Mouse (Mus musculus): ENCODE data around the gene Prkcb. TPM values are rescaled to one million over a fixed set of nuclear protein-coding genes. Genes with fewer than 3 reads are reported as not detected.

Gene Prkcb
- polyA plus RNA-seq, 1 experiment from 2014 or later = 4.6 TPM

DNA sequence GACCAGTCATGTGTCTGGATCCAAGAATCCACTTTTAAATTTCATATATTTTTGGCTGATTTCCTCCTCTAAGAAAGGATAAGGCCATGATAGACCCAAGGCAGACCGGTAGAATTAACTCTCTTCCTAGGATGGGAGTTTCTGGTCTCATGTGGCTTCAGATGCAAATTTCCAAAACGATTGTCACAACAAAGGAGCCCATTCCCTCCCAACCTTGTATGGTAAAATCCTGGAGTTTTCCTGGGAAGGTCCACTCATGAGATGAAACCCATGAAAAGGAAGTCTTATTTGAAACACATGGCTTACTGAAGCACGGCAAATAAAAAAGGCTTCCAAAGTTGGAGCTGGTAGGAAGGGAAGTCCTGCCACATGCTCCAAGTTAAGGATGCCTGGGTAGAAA is 342.6 kb downstream of the Prkcb start:
- no peak for DNase-seq (ENCODE audit: extremely low spot score, low spot score)
- no peaks in the 10 kb centered on the region for H3K9me3 ChIP-seq
- H3K27ac ChIP-seq = no peak overlapping the region
- H3K36me3 ChIP-seq (replicated peaks) = no peaks in the 10 kb centered on the region
- 71% methylated on average over 3 of the region's 3 CpGs for WGBS
- H3K4me3 ChIP-seq = no peak overlapping the region
- H3K27me3 ChIP-seq (ENCODE audit: poor library complexity, severe bottlenecking) = no peaks in the 10 kb centered on the region
- 0 out of 2 replicates have a peak, but pooled peaks cover 4% of the 10 kb centered on the region for H3K4me1 ChIP-seq

DNA sequence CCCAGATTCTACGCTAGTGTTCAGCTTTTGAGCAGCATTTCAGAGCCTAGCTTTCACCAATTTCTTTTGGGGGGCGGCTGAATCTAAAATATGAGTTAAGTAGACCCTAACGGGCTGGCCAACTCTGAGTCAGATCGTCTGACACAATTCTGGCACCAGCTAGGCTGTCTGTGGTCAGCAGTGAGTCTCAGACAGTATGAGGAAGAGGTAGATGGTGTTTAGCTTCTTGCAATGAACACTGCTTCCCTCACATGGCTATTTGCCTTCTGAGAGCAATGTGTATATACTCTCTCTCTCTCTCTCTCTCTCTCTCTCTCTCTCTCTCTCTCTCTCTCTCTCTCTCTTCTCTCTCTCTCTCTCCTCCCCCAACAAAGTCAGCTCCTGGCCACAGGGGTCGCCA is 344.4 kb downstream of the Prkcb start:
- Histone ChIP-seq H3K9me3 (no peaks in the 10 kb centered on the region), H3K4me3 (no peak overlapping the region), H3K4me1 (0 out of 2 replicates have a peak, but pooled peaks cover 4% of the 10 kb centered on the region), H3K27me3 (ENCODE audit: poor library complexity, severe bottlenecking) (no peaks in the 10 kb centered on the region), H3K27ac (no peak overlapping the region), H3K36me3 (replicated peaks) (no peaks in the 10 kb centered on the region)
- 81% methylated on average over 5 of the region's 5 CpGs for WGBS
- no peak for DNase-seq (ENCODE audit: extremely low spot score, low spot score)

GRCm38 (mm10) chr7:122633463-122633862 is 344.9 kb downstream of the Prkcb start:
- WGBS = 90% methylated on average over 5 of the region's 5 CpGs

GRCm38 (mm10) chr7:122643676-122644075 is 355.1 kb downstream of the Prkcb start:
- Histone ChIP-seq H3K9me3 (no peaks in the 10 kb centered on the region), H3K27me3 (ENCODE audit: poor library complexity, severe bottlenecking) (no peaks in the 10 kb centered on the region), H3K4me3 (no peak overlapping the region), H3K4me1 (no peaks in the 10 kb centered on the region), H3K36me3 (replicated peaks) (no peaks in the 10 kb centered on the region), H3K27ac (no peak overlapping the region)
- 92% methylated on average over 8 of the region's 8 CpGs for WGBS
- DNase-seq (ENCODE audit: extremely low spot score, low spot score) = no peak

More at GRCm38 (mm10) chr7:122633463-122633862, 344.9 kb downstream of the Prkcb start:
- no peaks in the 10 kb centered on the region for H3K36me3 ChIP-seq (replicated peaks)
- no peaks in the 10 kb centered on the region for H3K27me3 ChIP-seq (ENCODE audit: poor library complexity, severe bottlenecking)
- no peak for DNase-seq (ENCODE audit: extremely low spot score, low spot score)
- no peak overlapping the region for H3K4me3 ChIP-seq
- H3K9me3 ChIP-seq = no peaks in the 10 kb centered on the region
- no peak overlapping the region for H3K27ac ChIP-seq
- H3K4me1 ChIP-seq = 0 out of 2 replicates have a peak, but pooled peaks cover 4% of the 10 kb centered on the region

DNA sequence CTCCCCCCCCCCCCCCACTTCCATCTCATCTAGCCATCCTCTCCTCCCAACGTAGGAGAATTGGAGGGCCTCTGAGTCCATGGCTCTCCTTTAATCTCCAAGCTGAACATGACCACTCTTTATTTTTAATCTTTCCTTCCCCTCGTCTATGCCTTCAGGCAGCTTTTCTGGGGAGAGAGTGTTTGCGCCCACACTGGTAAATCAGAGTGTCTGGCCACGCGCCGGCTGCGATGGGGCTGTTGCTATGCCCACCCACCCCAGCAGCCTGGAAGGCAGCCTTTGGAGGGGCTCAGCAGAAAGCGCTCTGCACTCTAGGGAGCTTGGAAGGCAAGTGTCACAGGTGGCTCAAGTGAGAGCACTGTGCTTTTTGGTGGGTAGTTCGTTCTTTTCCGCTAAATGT is 360.8 kb downstream of the Prkcb start:
- H3K36me3 ChIP-seq (replicated peaks) = no peaks in the 10 kb centered on the region
- H3K9me3 ChIP-seq = no peaks in the 10 kb centered on the region
- H3K4me1 ChIP-seq = no peaks in the 10 kb centered on the region
- no peak overlapping the region for H3K27ac ChIP-seq
- no peak for DNase-seq (ENCODE audit: extremely low spot score, low spot score)
- H3K4me3 ChIP-seq = no peak overlapping the region
- WGBS = 83% methylated on average over 10 of the region's 10 CpGs
- no peaks in the 10 kb centered on the region for H3K27me3 ChIP-seq (ENCODE audit: poor library complexity, severe bottlenecking)

DNA sequence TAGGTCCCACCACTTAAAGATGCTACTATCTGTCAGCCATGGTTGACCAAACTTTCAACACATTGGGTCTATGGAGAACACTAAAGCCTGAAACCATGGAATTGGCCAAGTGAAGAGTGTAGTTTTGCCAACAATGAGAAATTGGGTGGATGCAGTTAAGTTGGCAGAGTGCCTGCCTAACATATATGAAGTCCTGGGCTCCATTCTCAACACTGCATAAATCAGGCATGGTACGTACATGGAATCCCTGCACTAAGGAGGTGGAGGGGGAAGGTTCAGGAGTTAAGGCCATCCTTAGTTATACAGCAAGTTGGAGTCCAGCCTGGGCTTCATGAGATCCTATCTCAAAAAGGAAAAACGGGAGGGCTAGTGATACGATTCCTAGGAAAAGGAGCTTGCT is 364.0 kb downstream of the Prkcb start:
- H3K36me3 ChIP-seq (replicated peaks) = no peaks in the 10 kb centered on the region
- DNase-seq (ENCODE audit: extremely low spot score, low spot score) = no peak
- H3K4me1 ChIP-seq = no peaks in the 10 kb centered on the region
- H3K27me3 ChIP-seq (ENCODE audit: poor library complexity, severe bottlenecking) = no peaks in the 10 kb centered on the region
- H3K27ac ChIP-seq = no peak overlapping the region
- H3K4me3 ChIP-seq = no peak overlapping the region
- 89% methylated on average over 3 of the region's 3 CpGs for WGBS
- H3K9me3 ChIP-seq = no peaks in the 10 kb centered on the region

DNA sequence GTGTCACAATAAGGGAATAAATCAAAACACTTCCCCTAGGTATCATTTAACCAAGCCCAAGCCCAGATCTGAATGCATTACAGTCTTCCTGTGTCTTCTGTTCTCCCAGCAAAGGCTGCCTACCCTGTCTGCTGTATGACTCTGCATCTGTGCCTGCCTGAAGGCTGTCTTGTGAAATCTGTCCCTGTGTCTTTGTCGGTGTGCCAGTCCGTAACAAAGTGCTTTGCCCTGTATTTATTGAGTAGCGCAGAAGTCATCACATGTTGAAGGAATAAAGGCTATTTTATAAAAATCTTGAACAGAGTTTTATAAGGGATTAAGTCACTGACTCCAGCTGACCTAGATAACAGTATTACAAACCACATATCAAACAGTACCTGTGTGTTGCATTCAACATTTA is 368.1 kb downstream of the Prkcb start:
- Histone ChIP-seq H3K4me3 (no peak overlapping the region), H3K27ac (no peak overlapping the region), H3K4me1 (no peaks in the 10 kb centered on the region), H3K36me3 (replicated peaks) (no peaks in the 10 kb centered on the region), H3K27me3 (ENCODE audit: poor library complexity, severe bottlenecking) (no peaks in the 10 kb centered on the region), H3K9me3 (no peaks in the 10 kb centered on the region)
- DNase-seq (ENCODE audit: extremely low spot score, low spot score) = no peak
- WGBS = 89% methylated on average over 3 of the region's 3 CpGs

DNA sequence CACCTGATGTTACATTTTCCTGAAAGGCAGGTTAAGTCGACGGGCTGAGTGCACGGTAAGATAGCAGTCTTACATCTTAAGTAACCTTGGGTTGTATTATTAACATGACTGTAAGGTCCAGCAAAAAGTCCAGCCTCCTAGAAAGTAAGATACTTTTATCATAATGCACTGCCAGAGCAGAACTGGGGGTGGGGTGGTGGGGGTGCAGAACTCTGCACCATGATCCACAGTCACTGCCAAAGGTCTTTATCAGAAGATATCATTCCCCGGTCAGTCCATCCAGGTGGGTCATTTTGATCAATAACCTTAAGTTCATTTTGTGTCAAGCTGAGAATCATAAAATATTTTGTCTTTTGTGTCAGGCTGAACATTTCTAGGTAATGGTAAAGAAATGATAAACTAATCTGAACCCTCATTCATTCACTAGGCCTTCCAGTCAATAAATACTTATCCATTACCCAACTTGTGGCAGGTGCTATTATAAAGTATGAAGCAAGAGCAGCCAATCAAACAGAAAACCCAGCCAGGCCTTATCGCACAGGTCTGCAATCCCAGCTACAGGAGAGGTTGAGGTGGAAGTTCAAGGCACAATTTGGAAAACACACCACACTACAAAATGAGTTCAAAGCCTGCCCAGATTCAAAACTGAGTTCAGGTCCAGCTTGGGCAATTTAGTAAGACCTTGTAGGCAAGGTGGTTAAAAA is 369.0 kb downstream of the Prkcb start:
- Histone ChIP-seq H3K4me3 (no peak overlapping the region), H3K4me1 (no peaks in the 10 kb centered on the region), H3K36me3 (replicated peaks) (no peaks in the 10 kb centered on the region), H3K9me3 (no peaks in the 10 kb centered on the region), H3K27me3 (ENCODE audit: poor library complexity, severe bottlenecking) (no peaks in the 10 kb centered on the region), H3K27ac (no peak overlapping the region)
- WGBS = 94% methylated on average over 5 of the region's 5 CpGs
- DNase-seq (ENCODE audit: extremely low spot score, low spot score) = no peak

DNA sequence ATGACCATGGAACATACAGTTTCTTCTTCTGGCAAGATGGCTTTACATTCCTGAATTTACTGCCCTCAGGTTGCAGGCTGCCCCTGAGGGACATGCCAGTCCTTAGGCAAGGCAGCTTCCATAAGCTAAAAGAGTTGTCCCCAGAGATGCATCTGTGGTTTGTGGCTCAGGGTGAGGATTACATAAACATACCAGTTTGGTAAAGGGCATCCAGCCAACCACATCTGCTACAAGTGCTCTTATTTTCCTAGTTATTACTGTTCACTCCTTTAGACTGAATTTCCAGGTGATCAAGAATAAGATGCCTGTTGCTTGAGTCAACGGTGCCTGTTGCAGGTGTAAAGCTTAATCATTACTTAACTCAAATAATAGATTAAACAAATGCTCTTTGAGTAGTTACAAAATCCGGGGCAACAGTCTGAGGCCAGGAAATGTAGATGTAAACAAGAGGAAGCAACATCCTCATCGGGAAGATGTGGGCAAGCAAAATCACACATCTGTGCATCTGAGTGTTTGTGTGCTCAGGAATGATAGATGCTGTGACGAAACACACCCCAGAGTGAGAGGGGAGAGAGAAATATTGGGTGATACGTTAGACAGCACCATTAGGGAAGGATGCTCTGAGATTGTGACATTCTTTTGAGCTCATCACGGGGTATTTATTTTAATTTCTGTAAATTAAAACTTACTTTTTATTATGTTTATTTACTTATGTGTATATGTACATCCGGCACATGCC is 376.9 kb downstream of the Prkcb start:
- 87% methylated on average over 7 of the region's 7 CpGs for WGBS
- no peaks in the 10 kb centered on the region for H3K36me3 ChIP-seq (replicated peaks)
- no peak overlapping the region for H3K27ac ChIP-seq
- peaks cover 8% of the 10 kb centered on the region; the same call in 1 of the 2 replicates for H3K27me3 ChIP-seq (ENCODE audit: poor library complexity, severe bottlenecking)
- no peak for DNase-seq (ENCODE audit: extremely low spot score, low spot score)
- no peaks in the 10 kb centered on the region for H3K9me3 ChIP-seq
- H3K4me1 ChIP-seq = no peaks in the 10 kb centered on the region
- H3K4me3 ChIP-seq = no peak overlapping the region

DNA sequence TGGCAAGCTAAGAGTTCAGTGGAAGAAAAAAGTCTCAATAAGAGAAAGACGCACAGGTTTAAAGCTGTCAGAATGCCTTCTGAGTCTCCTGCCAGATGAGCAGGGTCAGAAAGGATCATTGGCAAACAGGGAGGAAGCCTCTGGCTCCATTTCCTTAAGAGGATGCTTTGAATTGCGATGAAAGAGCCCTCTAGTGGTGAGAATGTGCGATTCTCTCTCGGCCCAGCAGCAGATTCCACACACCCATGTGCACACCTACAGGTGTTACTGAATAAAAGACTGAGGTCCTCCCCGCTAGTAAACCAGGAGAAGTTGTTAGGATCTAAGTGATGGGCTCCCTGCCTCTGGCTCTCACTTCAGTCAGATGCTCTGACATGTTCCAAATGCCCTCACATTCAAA is 379.4 kb downstream of the Prkcb start:
- 28% methylated on average over 5 of the region's 5 CpGs for WGBS
- H3K9me3 ChIP-seq = no peaks in the 10 kb centered on the region
- H3K27ac ChIP-seq = no peak overlapping the region
- peak; percentile 27 for DNase-seq (ENCODE audit: extremely low spot score, low spot score)
- H3K4me1 ChIP-seq = peaks cover 4% of the 10 kb centered on the region
- no peak overlapping the region for H3K4me3 ChIP-seq
- H3K27me3 ChIP-seq (ENCODE audit: poor library complexity, severe bottlenecking) = peaks cover 24% of the 10 kb centered on the region
- no peaks in the 10 kb centered on the region for H3K36me3 ChIP-seq (replicated peaks)

GRCm38 (mm10) chr7:122670442-122670872 is 381.9 kb downstream of the Prkcb start, which contains the start of gene Cacng3:
Cacng3 (plus strand) TSS chr7:122670492.
- no peak for DNase-seq (ENCODE audit: extremely low spot score, low spot score)
- H3K9me3 ChIP-seq = no peaks in the 10 kb centered on the region
- H3K4me3 ChIP-seq = peak within 1 kb of the TSS; percentile 31
- H3K4me1 ChIP-seq = peaks cover 4% of the 10 kb centered on the region
- H3K36me3 ChIP-seq (replicated peaks) = no peaks in the 10 kb centered on the region
- H3K27me3 ChIP-seq (ENCODE audit: poor library complexity, severe bottlenecking) = peaks cover 24% of the 10 kb centered on the region
- WGBS = 9% methylated on average over 13 of the region's 13 CpGs
- no peak within 1 kb of the TSS for H3K27ac ChIP-seq

DNA sequence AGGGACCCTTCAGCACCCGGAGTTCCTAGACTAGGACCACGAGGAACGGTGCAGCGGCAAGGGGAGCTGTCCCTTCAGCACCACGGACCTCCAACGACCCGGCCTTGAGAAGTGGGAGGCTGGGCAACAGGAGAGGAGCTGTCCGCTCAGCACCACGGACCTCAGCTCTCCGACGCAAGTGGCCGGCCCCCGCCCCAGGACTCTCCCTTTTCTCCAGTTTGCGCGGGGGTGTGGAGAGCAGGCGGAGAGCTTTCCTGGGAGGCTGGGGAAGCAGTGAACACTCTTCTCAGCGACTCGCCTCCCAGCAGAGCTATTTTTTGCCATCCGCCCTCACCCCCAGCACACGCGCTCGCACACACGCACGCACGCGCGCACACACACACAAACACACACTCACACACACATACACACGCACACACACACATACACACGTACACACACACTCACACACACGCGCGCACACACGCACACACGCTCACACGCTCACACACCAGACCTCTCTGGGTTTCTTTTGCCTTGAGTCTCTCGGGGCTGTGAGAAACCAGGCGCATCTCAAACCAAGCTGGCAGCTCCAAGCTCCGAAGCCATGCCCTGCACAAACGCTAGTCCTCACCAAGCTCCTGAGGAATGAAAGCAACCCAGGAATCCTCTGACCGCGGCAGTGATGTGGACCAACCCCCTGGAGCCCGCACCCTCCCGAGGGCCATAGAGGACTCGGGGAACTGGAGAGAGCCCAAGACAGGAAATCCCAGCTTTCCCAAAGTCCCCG is 382.5 kb downstream of the Prkcb start:
- Histone ChIP-seq H3K4me3 (peak overlapping the region; percentile 31), H3K9me3 (no peaks in the 10 kb centered on the region), H3K4me1 (peaks cover 4% of the 10 kb centered on the region), H3K36me3 (replicated peaks) (no peaks in the 10 kb centered on the region), H3K27me3 (ENCODE audit: poor library complexity, severe bottlenecking) (peaks cover 24% of the 10 kb centered on the region), H3K27ac (no peak overlapping the region)
- DNase-seq (ENCODE audit: extremely low spot score, low spot score) = peak; percentile 89
- WGBS = 7% methylated on average over 45 of the region's 45 CpGs

Measured in forebrain, embryonic 10.5 days (tissue).